ENCODE assay signal across 8 mouse cellular contexts in the genomic region with DNA sequence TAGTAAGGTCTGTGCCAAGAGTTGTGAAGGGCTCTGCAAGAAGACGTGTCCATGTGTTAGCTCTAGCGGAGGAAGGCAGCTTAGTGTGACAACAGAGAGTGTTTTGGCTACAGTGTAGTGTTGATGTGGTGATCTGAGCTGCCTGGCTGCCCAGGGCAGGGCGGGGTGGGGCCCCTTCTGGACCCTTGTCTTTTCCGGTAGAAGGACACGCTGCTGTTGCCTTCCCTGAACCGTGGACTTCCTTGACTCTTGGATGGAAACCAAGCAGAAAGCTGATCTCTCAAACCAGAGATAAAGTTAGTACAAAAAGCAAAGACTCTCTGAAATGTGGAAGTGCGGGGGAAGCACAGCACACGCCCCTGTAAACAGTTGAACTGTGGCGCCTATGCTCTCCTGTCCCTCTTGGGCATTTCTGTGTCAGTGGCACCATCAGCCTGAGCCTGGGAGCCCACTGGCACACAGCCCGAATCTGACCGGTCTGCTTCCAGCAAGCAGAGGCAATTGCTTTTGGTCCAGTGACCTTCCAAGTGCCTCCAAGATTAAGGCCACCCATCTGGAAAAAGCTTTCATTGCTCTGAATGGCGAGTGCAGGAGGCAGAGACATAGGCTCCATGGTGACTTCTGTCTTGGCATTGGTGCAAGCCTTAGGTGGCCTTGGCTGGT. TPM values are rescaled to one million over a fixed set of nuclear protein-coding genes. Genes with fewer than 3 reads are reported as not detected.
A peak's percentile ranks its signal among the peaks of the same experiment; 100 is the strongest.
DNase-seq lines count a peak whose midpoint lies in the region; ATAC-seq and TF ChIP-seq lines count a peak whose summit lies in the region.

No protein-coding gene starts in this region.

- WGBS in lung, embryonic 14.5 days, result 60% methylated on average over 12 of the region's 12 CpGs

- H3K4me2 ChIP-seq in lung, embryonic 14.5 days, result no peak overlapping the region

- H3K27ac ChIP-seq in lung, embryonic 14.5 days (ENCODE audit: low read depth), result no peak overlapping the region

- H3K4me3 ChIP-seq in lung, embryonic 14.5 days (ENCODE audit: low read depth, low read length), result no peak overlapping the region

- intact Hi-C loops in heart, postnatal 25 days (cut with DNase I), result loop anchor here (2.0 kb wide), 1 partner anchor 46 kb away; no protein-coding TSS in a partner anchor

- H3K4me1 ChIP-seq in lung, embryonic 14.5 days (ENCODE audit: insufficient read depth), result no peaks in the 10 kb centered on the region

- no peaks in the 10 kb centered on the region for H3K27me3 ChIP-seq in lung, embryonic 14.5 days (ENCODE audit: insufficient read depth, low read length)

- H3K36me3 ChIP-seq in lung, embryonic 14.5 days (ENCODE audit: insufficient read depth), result no peaks in the 10 kb centered on the region

- peak; percentile 19 for DNase-seq in embryo, embryonic 11 days
- DNase-seq in embryo, embryonic 10.5 days (ENCODE audit: low spot score), result no peak
- DNase-seq in Muller cell, postnatal 12 days (ENCODE audit: inconsistent ontology term), result peak; percentile 90
- peak; percentile 78 to 80 for DNase-seq in cerebellum, postnatal 36 days
- peak; percentile 64 for DNase-seq in heart, postnatal 25 days (ENCODE audit: low spot score)
- DNase-seq in lung, embryonic 14.5 days, result peak; percentile 52
- peak; percentile 53 for DNase-seq in skeletal muscle tissue, adult 2 months (ENCODE audit: low read depth, low spot score)
- DNase-seq in c-Kit-positive CD71-positive TER-119-positive erythroid progenitor cells, embryonic 14.5 days (ENCODE audit: low spot score), result no peak

- ATAC-seq in lung, embryonic 14.5 days (ENCODE audit: insufficient read depth), result no peak

- no peak for TF ChIP-seq CTCF in lung, embryonic 14.5 days (IDR thresholded peaks at IDR 0.05; ENCODE audit: low read depth)

- H3K9me3 ChIP-seq in lung, embryonic 14.5 days (ENCODE audit: low read depth, low read length), result no peaks in the 10 kb centered on the region

- no peak overlapping the region for H3K9ac ChIP-seq in lung, embryonic 14.5 days

RNA-seq across cellular contexts. Expression of a gene that starts 48.7 kb away (rescaled TPM):
- 10 to 100 TPM; 17.3 to 18.2 TPM for total RNA-seq in heart, postnatal 25 days (2021)
- polyA plus RNA-seq in lung, embryonic 14.5 days (2014; fragmentation: Nextera tagmentation; extraction: Ambion mirVana), result 14.2 and 14.3 TPM in 2 replicates

Comparison
In these comparisons a context has a peak if more than half of its experiments do, and no peak if none do; other contexts are left out.
1. DNase-seq: peak in embryo, embryonic 11 days (single experiment), Muller cell, postnatal 12 days (single experiment), cerebellum, postnatal 36 days (2 of 2), heart, postnatal 25 days (single experiment), lung, embryonic 14.5 days (single experiment) and skeletal muscle tissue, adult 2 months (single experiment); none in embryo, embryonic 10.5 days (single experiment) and c-Kit-positive CD71-positive TER-119-positive erythroid progenitor cells, embryonic 14.5 days (single experiment).